Mouse (Mus musculus): ENCODE measurements around the gene Mcm2.

DNA sequence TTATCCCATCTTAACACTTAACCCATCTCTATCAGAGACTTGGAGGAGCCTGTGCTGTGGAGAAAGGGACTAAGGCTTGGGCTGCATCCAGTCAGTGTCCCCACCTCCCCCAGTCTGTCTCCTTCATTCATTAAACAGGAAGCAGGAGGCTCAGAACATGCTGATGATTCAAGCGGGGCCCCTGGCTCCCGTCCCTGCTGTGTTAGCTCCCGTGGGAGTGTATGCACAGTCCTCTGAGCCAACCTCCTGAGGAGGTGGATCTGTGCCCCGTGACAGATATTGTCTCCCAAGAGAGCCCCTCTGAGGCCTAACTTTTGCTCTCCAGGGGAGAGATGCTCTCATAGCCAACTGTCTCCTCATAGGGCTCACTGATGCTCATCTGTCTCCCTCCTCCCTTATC, 36.2 kb upstream of the Mcm2 start:
- TF ChIP-seq MAFK (IDR thresholded peaks at IDR 0.05; ENCODE audit: insufficient read depth, low read depth, low read length), result no peak
- no peak for TF ChIP-seq HCFC1 (IDR thresholded peaks at IDR 0.05; ENCODE audit: borderline replicate concordance, insufficient read depth, low read length)
